Mouse (Mus musculus): ENCODE data around the gene Ackr4. TPM values are rescaled to one million over a fixed set of nuclear protein-coding genes. Genes with fewer than 3 reads are reported as not detected.

Gene Ackr4
- 0.77 TPM for polyA plus RNA-seq (2014; fragmentation: Illumina TruSeq; extraction: RNeasy Lipid Tissue Mini Kit (QIAGEN cat#74804); ENCODE audit: low read depth, low replicate concordance)

DNA sequence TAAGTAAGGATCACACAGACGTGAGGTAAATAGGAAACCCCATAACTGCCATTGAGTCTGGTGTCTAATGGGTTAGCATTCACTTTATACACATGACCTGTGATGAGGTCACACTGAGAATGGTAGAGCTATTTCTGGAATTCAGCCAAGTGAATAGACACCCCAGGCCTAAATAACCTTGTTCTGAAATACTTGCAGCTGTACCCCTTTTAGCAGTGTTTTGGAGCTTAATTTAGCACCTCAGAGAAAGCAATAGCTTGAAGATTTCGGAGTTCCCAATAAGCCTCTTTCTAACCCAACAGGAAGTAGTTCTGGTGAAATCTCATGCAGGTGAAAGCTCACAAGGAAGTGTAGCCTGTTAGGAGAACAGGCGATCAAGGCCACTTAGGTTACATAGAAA is at the start of gene Ackr4:
TSS of gene Ackr4 (minus strand) at position 101 of the 400 bp plus-strand sequence.

DNA sequence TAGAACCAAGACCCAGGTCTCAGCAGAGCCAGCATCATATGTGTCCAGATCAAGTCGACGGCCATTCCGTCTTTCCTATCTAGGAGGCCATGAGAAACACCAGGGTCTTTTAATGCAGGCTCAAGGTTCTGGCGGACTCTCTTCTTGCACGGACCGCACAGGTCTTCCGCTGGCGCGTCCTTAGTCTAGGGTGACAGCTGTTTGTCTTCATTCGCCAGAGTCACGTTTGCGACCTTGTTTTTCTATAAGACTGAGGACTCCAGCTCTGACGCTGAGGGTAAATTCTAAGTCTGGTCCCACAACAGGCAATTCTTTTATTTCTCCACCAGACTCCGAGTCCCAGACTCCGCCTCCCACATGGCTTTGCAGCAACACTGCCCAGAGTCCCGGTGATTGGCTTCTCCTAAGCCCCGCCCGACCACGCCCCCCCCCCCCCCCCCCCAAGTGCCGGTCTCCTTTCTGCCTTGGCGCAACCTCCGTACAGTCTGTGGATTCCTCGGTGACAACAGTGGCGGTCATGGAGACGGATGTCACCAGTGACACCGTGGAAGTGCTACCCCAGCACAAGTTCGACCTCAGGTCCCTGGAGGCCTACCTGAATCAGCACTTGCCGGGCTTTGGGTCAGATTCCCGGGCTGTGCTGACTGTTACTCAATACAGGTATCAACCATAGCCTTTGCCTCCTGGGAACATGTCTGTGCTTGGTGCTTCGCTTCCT is 63.3 kb downstream of the Ackr4 start, which contains the start of gene Acad11:
TSS of gene Acad11 (plus strand) at position 134 of the 718 bp plus-strand sequence.

DNA sequence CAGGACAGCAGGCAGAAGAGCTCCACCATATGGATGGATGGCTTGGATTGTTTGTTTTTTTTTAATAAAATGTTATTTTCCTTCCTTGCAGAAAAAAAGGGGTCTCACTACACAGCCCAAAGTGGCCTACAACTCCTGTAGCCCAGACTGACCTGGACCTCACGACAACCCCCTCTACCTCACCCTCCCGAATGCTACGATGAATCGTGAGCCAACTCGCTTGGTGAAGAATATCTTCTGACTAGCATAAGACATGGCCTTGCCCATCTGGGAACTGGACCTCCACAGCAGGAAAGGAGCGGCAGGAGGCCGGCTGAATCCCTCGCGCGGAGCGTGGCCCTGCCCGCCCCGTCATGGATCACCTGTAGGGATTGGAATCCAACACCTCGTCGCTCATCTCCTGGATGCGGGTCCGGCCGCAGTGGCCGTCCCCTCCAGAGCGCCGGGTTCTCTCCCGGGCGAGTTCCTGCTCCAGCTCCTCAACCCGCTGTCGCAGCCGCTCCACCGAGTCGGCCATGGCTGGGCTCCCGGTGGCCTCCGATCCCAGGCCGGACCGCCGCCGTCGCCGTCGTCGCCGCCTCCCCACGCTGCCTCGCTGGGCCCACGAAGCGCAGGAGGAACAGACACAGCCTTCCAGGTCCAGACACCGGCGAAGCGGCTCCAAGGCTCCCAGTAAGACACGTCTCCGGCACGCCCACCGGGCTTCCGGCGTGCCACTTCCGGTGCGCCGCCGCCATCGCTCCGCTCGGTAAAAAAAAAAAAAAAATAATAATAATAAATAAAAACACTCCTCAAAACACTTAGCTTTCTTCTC is 64.1 kb downstream of the Ackr4 start, which contains the start of gene Uba5:
TSS of gene Uba5 (minus strand) at position 705 of the 814 bp plus-strand sequence.

DNA sequence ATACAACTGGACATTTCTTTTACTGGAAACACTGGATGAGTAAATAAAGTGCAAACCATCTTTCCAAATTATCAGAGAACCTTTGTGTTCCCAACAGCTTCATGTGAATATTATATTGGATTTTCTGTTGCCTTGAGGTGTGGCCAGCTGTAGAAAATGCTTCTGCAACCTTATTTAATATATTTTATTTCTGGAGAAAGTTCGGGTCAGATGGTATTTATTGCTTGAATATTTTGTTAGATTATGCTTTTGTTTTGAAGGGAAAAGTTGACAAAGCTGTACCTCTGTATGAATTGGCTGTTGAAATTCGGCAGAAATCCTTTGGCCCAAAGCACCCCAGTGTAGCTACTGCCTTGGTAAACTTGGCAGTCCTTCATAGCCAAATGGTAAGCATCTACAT is 86.4 kb downstream of the Ackr4 start, which contains the start of gene Gm28305:
TSS of gene Gm28305 (plus strand) at position 301 of the 400 bp plus-strand sequence.

Other genes with a start within 250 kb of the Ackr4 start
- gene Nphp3, start 124.4 kb downstream of the Ackr4 start, polyA plus RNA-seq (2014; fragmentation: Illumina TruSeq; extraction: RNeasy Lipid Tissue Mini Kit (QIAGEN cat#74804); ENCODE audit: low read depth, low replicate concordance): 5.2 TPM
- gene Gm28305, start 86.3 kb downstream of the Ackr4 start, polyA plus RNA-seq (2014; fragmentation: Illumina TruSeq; extraction: RNeasy Lipid Tissue Mini Kit (QIAGEN cat#74804); ENCODE audit: low read depth, low replicate concordance): not detected
- 18.1 TPM for gene Uba5, start 63.8 kb downstream of the Ackr4 start, polyA plus RNA-seq (2014; fragmentation: Illumina TruSeq; extraction: RNeasy Lipid Tissue Mini Kit (QIAGEN cat#74804); ENCODE audit: low read depth, low replicate concordance)
- gene Acad11, start 63.6 kb downstream of the Ackr4 start, polyA plus RNA-seq (2014; fragmentation: Illumina TruSeq; extraction: RNeasy Lipid Tissue Mini Kit (QIAGEN cat#74804); ENCODE audit: low read depth, low replicate concordance): 24.6 TPM
- 31.1 TPM for gene Dnajc13, start 136.0 kb upstream of the Ackr4 start, polyA plus RNA-seq (2014; fragmentation: Illumina TruSeq; extraction: RNeasy Lipid Tissue Mini Kit (QIAGEN cat#74804); ENCODE audit: low read depth, low replicate concordance)
- gene Acpp, start 210.8 kb upstream of the Ackr4 start, polyA plus RNA-seq (2014; fragmentation: Illumina TruSeq; extraction: RNeasy Lipid Tissue Mini Kit (QIAGEN cat#74804); ENCODE audit: low read depth, low replicate concordance): 1.4 TPM